Mouse (Mus musculus) bone marrow macrophage, adult 2 months (primary cell): ENCODE results near the gene Ngly1.

Source experiments
- CTCF ChIP-seq: IDR thresholded peaks from 2 replicates; pipeline ENCODE4 v1.5.1; 2012; ENCODE audit warnings: low read depth, mild to moderate bottlenecking, low read length, moderate library complexity
- POLR2A ChIP-seq: IDR thresholded peaks from 2 replicates; pipeline ENCODE4 v1.6.1; 2012; ENCODE audit warnings: mild to moderate bottlenecking, low read depth, low read length, borderline replicate concordance

DNA sequence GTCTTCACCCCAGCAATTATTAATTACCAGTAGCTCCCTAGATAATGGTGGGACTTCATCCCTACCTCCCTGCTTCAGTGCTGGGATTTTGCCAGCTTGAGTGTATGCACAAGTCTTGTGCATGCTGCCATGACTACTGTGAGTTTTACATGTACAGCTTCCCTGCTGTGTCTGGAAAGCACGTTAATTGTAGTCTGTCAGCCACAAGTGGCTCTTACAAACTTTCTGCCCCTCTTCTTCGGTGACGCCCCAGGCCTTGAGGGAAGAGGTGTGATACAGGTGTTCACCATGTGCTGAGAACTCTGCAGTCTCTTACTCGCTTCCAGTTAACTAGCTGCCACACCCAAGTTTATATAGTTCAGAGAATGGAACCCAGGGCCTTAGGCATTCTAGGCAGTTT, 34.9 kb downstream of the Ngly1 start:
- TF ChIP-seq POLR2A (no peak), CTCF (no peak)
